Mouse (Mus musculus) 416B (cell line): ENCODE measurements at regions not wholly inside any gene's neighbourhood (a gene's known extent, or its start where the extent isn't known, plus 50 kb on each side); places are given as distances from the start of the nearest gene placed in this dataset.
"Not testable (repeated sequence)": the region's sequence is repeated elsewhere in the genome, so short reads cannot be mapped to it uniquely, and the experiment has no call there.

Experiments used
- DNase-seq: peaks from one replicate; pipeline ENCODE4 v3.0.0; 2011; ENCODE audit warnings: low read depth

DNA sequence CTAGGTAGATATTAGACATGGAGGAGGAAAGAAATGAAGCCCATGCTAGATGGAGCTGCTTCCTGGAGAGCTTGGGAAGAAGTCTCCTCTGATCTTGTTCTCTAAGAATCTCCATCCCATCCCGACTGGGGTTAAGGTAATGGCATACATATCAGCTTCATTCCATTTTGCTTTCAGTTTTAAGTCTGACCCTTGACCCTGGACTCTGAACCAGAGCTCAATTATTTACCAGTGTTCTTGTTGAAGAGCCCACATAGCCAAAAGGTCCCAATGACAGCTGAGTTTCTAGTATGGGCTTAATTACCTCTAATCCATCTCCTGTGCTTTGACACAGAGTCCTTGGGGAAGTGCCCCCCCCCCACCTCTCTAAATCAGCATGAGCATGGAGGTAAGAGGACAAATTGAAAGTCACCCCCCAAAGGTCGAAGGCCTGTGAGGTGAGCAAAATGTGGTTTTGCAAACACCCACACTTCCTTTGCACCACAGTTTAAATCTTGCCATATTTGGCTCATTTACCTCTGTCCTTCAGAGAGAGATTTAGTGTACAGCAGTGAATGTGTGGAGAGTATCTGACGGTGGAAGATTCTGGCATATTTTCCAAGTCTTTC is 371.5 kb downstream of the Ets1 start:
- no peak for DNase-seq

DNA sequence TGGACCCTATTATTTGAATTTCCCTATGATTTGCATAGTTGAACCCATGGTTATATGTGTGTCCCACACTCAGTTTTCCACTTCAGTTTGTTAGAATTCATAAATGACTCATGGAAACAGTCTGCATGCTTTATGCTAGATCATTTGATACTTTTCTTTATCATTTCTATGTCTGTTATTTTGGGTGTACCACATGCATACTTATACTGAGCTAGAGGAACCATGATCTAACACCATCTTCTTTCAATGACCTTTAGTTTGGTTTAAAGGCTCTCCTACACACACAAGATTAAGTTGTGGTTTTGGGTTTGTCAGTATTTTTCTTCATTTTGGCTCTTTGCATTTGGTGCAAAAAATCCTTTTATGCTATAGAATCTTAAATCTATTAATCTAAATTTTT is 375.2 kb downstream of the Ets1 start:
- DNase-seq: no peak

DNA sequence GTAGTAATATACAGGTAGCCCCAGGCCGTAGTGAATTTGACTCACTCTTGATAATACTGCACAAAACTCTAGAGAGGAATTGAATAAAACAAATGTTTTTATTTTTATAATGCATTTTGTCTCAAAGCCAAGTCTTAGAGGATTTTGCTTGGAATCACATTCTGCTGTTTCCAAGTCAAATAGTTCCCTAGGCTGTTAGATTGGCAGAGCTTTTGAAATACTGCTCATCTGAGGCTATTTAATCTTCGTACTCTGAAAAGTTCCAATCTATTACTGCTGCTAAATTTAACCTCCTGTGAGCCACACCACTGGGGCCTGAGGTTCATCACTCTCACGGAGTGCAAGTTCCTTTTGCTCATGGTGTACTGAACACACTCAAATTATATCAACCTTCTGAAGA is 399.4 kb downstream of the Ets1 start:
- DNase-seq: no peak

DNA sequence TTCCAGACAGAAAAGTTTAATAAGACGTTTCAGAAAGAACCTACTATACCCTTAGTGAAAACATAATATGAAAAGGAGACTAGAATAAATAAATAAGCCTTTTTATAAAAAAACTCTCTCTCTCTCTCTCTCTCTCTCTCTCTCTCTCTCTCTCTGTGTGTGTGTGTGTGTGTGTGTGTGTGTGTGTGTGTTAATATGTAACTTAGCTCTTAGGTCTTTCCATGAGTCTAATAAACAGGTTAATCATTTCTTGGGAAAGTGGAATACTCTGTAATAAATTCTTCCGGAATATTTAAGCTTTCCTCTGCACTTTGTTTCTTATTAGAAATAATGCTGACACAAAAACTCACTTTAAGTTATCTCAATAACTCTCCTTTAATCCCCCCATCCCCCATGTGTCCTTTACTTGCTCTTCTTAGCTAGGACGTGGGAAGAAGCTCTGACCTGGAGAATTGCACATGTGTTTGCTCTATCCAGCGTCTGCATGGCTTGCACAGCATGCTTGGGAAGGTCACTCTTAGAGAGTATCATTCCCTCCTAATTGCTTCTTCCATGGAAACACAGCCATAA is 403.3 kb downstream of the Ets1 start:
- no peak for DNase-seq

DNA sequence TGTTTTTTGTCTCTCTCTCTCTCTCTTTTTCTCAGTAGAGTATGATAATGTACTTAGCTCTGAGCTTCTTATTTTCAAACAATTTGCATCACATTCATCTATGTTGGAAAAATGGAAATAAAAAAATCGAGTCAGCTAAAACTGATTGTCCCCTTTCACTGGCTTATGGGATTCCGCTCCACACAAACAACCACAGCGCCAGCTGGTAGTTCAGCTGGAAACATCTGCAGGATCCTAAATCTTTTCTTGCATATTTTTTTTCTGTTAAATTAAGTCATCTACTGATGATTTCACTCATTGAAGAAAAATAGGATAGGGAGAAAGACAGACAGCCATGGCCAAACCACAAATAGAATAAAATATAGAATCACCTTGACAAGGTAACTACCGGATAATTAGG is 414.8 kb downstream of the Ets1 start:
- DNase-seq: no peak

DNA sequence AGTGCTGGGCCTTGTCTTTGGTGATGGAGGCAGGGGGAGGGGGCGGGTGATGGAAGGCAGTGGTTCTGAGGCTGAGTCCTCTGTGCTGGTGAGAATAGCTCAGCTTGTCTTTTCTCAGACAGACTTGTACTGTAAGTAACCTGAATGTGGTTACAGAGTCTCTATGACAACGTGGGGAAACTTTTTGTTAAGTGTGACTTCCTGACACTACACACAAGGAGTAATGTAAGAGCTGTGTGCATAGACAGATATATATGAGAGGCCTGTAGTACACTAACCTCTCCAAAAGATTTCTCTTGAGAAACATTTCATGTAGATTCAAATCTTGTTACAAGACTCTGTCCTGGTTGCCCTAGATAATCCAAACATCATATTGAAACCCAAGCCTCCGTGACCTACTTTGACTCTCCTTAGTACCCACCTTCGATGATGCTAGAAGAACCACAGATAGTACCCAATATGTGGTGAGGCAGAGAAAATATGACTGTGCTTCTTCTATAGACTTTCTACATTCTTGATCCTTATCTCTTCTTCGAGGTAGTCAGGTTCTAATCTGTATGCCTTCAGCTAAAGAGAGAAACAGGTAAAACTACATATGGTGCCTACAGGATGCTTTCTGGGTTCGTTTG is 424.7 kb downstream of the Ets1 start:
- no peak for DNase-seq

DNA sequence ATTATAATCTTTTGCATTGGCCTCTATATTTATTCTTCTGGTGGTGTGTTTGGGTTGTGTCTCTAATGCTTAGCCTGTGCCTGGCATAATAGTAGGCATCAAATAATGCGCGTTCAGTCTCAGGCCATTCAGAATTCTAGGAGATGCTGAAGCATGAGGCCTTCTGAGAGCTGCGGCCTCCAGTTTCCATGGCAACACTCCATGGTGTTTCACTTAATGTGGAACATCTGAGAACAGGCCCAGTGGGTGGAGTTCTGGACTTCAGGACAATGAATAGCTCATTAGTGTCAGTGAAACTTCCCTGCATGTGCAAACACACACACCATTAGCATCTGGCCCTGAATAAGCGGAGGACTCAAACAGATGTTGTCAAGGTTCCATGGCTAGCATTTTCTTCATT is 426.5 kb downstream of the Ets1 start:
- no peak for DNase-seq

DNA sequence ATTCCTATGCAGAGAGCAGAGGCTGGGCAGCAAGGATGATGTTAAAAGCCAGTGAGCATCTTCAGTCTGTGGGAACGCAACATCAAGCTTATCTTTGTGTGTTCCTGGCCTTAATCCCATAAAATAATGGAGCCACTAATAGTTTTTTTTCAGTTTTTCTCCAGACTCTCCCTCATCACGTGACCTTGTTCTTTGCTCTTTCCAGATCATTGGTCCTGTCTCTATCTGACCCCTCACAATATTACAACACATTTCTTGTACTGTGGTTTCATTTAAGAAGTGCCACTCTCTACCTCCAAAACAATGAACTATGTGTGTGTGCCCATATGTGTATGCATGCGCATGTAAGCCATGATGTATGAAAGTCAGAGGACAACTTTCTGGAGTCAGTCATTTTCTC is 429.3 kb downstream of the Ets1 start:
- no peak for DNase-seq

DNA sequence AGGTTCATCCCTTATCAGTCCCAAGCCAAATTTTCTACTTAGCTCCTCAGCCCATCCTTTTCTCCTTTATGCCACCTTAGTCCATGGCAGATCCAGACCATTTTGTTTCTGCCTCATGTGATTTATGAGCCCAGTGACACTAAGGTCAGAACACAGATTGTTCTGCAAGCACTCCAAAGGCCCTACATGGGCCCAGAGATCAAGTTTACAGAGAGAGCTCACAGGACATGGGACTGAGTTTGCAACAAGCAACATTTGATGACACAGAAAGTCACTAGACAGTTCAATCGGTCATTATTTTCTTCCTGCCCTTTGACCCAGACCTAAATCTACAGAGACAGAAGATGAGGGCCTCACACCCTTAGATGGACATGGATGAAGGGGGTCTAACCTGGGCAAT is 431.5 kb downstream of the Ets1 start:
- no peak for DNase-seq

DNA sequence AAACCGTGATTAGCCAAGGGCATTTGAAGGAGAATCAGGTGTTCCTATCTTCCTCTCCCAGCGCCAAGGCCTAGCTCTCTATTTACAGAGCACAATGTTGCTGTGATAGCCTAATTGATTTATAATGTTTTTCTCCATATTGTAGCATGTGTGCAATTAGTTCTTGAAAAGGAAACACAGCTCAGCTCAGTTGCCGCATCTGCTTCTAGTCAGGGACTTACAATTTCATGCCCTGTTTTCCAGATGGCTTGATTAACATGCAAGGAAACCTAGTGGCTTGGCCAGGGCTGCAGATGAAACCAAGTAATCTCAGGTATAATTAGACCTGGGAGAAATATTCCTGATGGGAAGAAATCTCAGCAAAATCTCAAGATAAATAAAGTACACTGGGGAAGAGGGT is 434.1 kb downstream of the Ets1 start:
- no peak for DNase-seq

DNA sequence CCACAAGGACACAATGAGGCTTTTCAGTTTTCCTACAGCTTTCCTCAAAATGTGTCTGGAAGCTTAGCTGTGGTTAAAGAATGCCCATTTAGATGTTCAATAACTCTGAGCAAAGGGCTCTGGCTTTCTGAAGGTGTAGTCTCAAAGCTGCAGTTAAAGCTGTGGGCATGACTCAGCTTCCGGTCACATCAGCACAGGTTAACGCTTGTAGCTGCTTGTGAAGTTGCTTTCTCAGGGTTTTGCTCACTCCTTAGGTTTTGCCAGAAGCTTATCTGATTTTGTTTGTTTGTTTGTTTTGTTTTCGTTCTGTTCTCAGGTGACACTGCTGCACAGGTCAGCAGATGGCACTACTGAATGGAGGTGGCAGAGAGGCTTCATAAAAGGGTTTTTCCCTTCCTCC is 444.2 kb downstream of the Ets1 start:
- peak; percentile 27 for DNase-seq

DNA sequence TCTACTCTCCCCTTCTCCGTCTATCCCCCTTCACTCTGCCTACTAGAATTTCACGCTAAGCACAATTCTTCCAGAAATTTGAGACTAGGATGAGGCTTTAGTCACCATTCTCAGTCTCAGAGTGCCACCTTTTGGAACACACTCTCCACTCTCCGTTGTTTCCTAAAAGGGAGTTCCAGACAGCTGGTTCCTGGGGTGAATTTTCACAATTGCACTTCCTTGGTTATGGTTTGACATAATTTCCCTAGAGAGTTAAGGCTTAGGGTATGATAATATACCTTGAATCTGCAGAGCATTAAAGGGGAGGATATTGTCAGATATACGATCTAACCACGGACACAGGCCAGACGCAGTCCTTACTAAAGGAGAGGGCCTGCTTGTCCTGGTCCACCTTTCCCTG is 444.8 kb downstream of the Ets1 start:
- no peak for DNase-seq

DNA sequence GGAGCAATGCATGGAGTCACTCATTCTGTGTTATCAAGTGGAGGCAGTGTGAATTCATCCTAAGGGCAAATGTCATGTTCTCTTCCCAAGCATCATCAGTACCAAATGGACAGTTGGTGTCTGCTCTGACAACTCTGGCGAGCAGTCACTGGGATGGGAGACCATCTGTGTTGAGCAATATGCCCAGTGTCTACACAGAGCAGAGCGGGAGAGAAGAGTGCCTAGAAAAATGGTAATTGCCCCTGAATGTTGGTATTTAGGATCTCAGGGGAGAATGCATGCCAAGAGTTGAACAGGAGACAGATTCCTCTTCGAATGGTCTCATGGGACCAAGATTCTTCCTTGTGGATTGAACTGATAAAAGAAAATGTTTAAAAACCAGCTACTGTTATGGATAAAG is 454.0 kb downstream of the Ets1 start:
- DNase-seq: no peak

DNA sequence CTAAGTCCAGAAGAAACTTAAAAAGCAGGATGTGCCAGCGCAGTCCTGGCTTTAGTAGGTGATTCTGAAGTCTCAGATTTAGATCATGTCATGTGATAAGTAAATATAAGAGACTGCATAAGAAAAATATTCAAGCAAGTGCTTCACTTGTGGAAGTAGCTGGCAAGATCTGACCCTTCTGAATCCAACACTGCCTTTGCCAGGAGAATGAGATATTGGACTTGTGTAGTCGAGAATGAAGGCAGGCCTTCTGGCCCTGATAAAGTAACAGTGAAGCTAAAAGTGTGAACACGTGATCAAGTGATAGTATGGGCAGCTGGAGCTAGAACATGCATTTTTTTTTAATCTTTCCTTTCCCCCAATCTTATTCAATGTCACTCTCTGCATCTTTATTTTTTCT is 455.6 kb downstream of the Ets1 start:
- no peak for DNase-seq

DNA sequence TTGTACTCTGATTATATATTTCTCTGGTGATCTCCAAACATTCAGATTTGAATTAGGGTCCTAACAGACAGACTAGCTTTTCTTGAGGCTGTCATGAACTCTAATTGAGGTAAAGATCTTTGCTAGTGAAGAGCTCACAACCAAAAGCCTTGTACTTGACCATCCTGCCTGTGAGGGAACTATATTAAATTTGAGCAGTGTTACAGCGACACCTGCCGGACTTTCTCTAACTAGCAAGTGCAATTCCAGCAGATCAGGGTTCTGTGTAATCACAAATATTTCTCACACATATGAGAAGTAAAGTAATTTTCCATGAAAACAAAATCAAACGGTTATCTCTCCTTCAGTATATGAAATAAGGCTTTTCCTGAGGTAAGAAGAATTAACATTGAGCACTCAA is 459.6 kb downstream of the Ets1 start:
- DNase-seq: peak; percentile 68

DNA sequence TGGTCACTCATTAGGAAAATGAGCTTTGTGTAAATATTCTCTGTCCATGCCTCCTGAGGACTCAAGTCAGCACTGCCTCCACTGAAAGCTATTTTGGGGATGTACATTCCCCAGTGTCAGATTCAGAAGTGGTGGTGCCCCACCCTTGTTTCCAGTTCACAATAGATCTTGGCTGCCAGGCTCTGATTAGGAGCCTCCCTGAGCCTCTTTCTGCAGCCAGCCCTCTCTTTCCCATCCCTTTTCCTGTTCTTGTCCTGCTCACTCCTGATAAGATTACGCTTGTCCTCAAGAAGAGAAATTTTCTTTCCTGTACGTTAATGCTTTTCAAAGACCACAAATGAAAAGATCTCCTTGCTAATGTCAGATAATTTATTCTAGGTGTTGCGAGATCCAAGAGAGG is 465.2 kb downstream of the Ets1 start:
- DNase-seq: no peak

DNA sequence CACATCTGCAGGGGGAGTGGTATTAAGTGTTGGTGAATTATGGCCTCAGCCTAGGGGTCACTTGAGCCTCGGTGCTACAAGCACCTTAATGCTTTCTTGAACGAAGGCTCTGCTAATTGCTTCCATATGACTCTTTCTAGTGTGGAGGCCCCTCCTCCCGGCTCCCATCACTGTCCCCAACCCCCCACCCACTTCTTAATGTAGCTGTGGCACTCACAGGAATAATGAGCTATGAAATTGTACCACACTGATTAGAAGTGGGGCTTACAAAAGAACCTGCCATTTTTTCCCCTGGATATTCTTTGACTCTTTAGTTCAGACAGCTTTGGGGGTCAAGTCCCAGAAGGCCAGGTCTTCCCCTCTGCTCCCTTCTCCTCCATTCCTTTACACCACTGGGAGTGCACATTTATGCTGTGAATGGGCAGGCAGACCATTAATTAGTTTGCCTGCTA is 468.6 kb downstream of the Ets1 start:
- no peak for DNase-seq

DNA sequence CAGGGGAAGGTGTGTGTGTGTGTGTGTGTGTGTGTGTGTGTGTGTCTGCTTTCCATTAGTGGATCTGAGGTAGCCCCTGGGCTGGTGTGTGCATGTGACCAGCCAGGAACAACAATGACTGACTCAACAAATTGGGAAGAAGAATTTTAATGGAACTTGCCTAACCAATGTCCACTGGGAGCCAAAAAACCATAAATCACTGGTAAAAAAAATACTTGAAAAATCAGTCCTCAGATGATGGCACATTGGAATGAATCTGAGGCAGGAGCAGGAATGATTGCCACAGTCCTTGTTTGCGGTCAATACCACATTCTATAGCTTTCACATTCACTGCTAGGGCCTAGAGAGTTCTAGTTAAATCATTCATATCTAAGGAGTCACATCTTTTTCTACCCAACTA is 487.8 kb downstream of the Ets1 start:
- DNase-seq: no peak

DNA sequence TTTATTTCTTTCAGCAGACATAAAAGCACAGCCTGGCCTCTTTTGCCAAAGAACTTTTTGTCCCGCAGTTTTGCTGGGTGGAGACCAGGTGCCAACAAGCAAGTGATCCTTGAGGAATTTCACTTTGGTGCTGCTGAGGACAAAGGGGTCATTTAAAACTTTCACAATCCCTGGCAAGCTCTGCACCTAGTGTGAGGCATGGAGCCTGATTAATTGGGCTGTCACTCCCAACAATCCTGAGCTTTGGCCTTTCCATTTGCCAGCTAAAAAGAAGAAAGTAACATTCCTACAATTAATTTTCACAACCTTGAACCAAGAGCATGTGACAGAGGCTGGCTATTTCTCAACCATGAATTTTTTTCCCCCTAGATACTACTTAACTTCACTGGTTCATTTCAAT is 516.2 kb downstream of the Ets1 start:
- no peak for DNase-seq

DNA sequence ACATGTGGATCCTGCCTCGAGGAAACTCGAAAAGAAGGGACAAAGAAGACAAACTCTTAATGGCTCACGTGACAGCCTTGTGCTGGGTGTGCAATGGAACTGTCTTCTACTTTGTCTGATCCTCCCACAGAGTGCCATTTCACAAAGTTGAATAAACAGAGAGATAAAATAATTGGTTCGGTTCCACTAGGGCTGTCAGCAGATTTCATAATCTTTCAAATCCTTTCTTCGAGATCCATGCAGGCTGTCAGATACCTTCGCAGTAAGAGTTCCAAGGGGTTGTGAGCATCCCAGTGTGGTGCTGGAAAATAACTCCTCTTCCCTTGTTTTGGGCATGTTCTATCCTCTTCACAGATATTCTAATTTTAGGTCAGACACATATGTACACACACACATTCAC is 532.1 kb downstream of the Ets1 start:
- DNase-seq: no peak

DNA sequence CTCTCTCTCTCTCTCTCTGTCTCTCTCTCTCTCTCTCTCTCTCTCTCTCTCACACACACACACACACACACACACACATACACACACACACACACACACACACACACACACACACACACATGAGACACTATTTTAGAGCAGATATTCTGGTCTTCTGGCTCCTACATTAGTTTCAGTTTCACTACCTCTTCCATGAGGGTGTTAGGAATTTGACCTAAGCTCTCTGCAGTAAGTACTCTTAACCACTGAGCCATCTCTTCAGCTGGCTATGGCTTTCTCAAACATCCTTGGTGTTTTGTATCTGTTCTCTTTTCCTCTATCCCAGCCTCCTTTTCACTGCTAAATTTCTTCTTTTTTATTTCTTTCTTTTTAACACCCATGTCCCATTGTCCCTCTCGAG is 533.1 kb downstream of the Ets1 start:
- DNase-seq: not testable (repeated sequence)

DNA sequence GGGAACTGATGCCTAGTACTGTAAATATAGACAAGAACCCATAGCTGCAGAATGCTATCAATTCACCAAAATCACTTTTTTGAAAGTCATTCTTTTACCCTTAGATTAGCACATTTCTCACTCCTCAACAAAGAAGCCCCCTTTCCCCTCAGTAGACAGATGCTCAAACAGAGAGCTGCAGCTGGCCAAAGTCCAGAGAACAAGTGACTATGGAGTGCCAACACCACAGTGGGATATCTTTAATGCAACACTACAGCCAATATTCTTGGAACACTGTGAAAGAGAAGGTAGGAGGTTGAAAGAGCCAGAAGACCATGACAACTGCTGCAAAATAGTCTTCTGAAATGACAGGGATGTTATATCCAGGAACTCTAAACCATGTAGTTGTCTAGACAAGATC is 544.0 kb downstream of the Ets1 start:
- DNase-seq: no peak

DNA sequence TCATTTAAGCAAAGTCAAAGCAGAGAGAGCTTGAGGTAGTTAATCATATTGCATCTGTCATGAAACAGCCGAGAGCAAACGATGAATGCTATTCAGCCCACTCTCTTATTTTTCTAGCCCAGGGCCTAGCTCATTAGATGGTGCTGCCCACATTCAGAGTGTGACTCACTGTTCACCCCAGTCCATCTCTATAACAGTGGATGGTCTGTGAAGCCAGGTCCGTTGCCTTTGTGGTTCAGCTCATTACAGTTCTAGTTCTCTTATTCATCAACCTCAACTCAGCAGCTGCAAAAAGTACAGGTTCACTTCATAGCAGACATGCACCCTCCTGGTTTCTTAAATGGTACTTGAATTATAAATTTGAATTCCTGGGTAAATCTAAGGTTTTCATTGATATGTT is 551.2 kb downstream of the Ets1 start:
- no peak for DNase-seq

DNA sequence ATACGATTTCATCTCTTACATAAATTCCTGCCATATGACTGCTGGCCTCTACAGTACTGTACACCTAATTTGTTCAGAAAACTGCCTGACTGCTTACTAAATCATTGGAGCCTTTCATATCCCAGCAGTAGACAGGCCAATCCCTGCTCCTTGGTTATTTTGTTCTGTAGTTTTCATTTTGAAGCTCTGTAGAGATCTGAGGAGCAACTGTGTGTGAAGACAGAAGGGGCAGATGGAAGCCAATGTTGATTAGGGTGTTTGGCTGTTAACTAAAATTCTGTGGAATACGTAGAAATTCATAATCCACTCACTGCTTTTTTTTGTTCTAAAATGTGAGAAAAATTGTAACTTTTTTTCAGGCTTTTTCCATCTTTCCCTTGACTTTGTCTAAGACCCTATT is 573.1 kb downstream of the Ets1 start:
- DNase-seq: no peak
